Mouse (Mus musculus): ENCODE measurements at regions not wholly inside any gene's neighbourhood (a gene's known extent, or its start where the extent isn't known, plus 50 kb on each side); places are given as distances from the start of the nearest gene placed in this dataset.
A peak's percentile ranks its signal among the peaks of the same experiment; 100 is the strongest.
"Not testable (repeated sequence)": the region's sequence is repeated elsewhere in the genome, so short reads cannot be mapped to it uniquely, and the experiment has no call there.

DNA sequence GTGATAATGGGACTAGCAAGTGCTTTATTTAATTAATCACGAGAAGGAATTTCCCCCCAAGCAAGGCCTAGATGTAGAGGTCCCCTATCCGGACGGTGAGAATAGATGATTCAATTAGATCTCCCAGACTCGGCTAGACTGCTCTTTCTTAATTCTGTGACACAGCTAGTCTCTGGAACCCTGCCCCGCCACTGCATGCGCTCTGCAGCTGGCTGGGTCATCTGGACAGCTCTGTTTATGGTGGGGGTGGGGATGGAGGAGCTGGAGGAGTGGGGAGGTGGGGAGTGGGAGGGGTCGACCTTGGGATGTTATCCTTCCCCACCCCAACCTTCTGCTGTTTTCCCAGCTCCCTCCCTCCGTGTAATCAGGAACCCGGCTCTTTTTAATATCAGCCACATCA, 147.5 kb upstream of the Sfswap start:
- peak; percentile 86 for DNase-seq (ENCODE audit: low spot score)

DNA sequence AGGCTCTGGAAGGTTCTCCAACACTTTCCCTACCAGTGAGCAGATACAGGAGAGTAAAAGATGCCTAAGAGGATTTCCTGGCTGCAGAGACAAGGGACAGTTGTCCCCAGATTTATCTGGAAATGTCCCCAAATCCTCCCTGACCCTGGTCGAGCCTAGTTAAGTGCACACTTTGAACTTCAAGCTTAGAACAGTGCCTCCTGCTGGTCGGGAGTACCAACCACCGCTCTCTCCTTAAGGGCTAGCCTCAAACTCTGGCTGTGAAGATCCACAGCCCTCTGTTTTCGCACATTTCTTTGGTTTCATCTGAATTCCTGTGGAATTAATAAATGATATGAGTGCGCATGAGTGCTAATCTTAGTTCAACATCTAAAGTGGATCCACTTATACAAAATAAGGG, 146.1 kb upstream of the Sfswap start:
- peak; percentile 21 for DNase-seq (ENCODE audit: low spot score)

DNA sequence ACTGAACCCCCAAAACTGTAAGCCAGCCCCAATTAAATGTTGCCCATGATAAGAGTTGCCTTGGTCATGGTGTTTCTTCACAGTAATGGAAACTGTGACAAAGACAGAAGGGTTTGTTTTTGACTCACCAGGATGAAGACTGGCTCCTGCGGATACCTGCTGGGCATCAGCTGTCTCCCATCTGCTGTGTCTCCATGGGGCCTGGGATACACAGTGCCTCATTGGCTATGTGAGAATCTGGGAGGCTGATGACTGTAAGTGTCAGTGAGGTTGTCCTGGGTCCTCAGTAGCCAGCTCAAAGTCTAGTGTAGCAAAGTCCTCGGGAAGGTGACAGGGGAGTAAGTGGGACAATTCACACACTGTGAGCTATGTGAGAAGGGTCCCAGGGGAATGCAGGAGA, 139.5 kb upstream of the Sfswap start:
- no peak for DNase-seq (ENCODE audit: low spot score)

DNA sequence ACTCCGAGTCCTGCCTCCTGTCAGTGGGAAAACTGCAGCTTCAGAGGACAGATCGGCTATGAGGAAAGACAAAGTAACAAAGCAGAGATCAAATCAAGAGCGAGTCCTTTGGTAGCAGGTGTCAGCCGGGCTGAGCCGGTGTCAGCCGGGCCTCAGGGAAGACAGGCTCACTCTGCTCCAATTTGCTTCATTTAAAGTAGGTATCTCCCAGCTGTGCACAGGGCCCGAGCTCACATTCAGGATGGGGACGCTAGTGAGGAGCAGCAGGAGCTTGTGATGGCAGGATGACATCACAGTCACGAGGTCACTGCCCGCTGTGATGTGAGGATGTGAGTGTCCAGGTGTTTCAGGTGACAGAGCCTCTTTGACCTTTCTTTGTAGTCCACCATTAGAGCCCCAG, 137.8 kb upstream of the Sfswap start:
- no peak for DNase-seq (ENCODE audit: low spot score)

DNA sequence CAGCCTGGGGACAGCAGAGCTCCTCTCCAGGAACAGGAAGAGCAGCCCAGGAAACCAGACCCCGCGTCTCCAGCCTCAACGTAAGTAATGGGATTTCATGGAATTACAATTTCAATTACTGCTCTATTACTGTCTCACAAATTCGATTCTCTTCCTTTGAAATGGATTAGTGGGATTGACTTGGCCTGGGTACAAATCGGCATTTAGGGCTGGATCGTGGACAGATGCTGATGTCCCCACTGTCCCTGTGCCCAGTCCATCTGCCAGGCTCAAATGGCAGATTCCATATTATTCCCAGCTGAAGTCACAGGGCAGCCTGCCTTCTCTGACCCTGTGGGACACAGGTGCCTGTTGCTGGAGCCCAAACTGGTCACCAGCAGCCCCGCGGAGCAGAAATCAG, 136.0 kb upstream of the Sfswap start:
- peak; percentile 78 for DNase-seq (ENCODE audit: low spot score)

DNA sequence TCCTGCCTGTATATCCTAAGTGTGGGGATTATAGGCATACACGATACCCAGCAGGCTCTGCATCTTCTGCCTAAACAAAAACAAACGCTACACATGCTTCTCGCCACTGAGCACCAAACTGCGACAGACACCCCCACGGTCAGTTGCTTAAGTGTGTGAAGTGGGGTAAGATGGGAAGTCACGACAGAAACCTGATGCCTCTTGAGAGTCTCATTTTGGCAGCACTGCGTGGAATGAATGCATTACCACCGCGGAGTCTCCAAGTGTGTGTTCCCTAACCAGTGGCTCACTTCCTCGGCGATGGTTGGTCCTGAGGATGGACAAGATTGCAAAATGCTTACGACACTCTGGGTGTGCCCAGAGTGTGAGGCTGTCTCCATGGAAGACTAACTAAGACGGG, 133.8 kb upstream of the Sfswap start:
- no peak for DNase-seq (ENCODE audit: low spot score)

DNA sequence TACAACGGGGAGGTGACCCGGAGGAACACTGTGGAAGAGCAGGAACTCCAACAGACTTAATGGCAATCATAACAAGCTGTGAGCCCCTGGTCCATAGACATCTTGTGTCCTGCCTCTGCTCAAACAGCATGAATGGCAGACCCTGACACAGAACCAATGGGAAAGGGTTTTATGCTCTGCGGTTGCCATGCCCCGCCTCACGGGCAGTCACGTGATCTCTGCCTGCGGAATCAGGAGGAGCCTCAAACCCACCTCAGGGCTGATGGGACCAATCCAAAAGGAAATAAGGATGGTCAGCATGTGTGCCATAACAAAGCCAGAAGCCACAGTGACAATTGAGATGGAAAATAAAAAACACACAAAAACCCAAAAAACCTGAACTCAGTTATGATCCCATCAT, 120.2 kb upstream of the Sfswap start:
- DNase-seq (ENCODE audit: low spot score): no peak

DNA sequence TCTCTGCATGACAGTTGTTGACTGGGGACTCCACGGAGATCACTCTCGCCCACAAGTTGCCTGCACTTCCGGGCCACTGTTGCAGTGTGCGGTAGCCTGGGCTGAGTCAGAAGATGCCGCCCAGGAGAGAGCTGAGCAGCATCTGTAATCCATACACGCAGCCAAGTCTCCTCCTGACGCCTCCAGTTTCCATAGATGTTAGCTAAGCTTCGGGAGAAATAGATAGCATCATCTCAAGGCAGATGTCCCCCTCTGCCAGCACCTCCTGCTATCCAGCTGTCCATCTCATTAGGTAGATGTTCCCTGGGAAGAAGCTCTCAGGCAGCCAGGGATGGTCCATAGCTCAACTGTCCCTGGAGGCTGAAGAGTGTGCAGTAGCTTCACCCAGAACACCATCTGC, 116.0 kb upstream of the Sfswap start:
- no peak for DNase-seq (ENCODE audit: low spot score)

DNA sequence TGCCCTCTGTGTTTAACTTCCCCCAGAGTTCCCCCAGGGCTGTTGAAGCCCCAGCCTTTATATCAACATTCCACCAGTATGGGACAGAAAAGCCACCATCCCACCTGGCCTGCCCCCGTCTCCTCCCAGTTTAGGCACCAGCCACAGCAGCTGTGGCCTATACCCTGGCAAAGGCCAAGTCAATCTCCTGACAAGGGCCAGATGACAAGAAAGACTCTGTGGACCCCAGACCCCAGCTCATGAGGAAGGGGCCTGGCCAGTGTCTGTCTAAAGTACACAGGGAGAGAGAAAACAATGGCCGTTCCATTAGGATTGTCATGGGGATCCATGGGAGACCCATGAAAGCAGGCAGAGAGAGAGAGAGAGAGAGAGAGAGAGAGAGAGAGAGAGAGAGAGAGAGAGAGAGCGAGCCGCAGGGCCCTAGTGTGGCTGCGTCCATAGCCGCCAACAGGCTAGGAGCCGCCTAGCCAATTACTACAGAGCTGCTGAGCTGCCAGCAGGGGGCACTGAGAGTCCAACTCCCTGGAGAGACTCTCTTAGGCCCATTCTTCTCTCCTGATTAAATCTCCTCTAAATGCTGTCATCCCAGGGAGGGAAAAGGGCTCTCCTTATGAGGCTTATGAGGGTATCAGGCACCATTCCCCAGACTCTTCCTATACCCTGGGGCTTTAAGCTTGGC, 114.9 kb upstream of the Sfswap start:
- not testable (repeated sequence) for DNase-seq (ENCODE audit: low spot score)

DNA sequence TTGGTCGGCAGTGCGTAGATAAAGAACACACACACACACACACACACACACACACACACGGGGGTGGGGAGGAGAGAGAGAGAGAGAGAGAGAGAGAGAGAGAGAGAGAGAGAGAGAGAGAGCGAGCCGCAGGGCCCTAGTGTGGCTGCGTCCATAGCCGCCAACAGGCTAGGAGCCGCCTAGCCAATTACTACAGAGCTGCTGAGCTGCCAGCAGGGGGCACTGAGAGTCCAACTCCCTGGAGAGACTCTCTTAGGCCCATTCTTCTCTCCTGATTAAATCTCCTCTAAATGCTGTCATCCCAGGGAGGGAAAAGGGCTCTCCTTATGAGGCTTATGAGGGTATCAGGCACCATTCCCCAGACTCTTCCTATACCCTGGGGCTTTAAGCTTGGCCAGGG, 114.3 kb upstream of the Sfswap start:
- DNase-seq (ENCODE audit: low spot score): not testable (repeated sequence)

DNA sequence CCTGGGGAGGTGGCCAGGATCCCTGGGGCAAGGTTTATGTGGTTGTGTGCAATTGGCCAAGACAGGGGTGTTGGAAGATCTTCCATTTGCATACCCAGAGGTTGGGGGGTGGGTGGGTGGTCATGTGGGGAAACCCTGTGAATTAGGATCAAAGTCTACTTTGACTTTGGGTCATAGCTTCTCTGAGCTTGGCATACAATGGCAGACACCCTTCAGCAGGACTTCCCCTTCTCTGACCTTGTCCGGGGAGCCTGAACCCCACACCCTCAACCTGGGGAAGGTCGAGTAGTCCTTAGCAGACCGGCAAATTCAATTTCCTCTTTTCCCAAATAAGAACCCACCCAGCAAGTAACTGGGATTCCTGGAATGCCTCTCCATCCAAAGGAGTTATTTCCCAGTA, 113.7 kb upstream of the Sfswap start:
- DNase-seq (ENCODE audit: low spot score): no peak

DNA sequence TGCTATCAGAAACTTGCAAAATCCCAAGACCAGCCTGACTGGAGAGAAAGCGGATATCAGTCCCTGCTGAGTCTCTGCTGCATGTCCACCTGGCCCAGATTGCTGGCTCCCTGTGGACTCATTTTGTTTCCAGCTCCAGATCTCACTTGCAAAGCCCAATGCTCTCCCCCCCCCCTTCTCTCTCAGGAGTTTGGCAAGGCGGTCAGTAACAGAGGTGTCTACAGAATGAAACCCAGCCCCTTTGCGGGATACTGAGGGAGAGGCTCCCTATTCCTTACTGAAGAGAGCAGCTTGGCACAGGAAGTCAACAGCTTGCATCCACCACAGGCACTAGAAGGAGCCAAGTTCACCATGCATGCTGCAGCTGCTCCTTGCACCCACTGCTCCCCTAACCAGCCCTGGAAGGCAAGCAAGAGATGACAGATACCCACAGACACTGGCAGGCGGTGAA, 110.1 kb upstream of the Sfswap start:
- DNase-seq (ENCODE audit: low spot score): no peak

DNA sequence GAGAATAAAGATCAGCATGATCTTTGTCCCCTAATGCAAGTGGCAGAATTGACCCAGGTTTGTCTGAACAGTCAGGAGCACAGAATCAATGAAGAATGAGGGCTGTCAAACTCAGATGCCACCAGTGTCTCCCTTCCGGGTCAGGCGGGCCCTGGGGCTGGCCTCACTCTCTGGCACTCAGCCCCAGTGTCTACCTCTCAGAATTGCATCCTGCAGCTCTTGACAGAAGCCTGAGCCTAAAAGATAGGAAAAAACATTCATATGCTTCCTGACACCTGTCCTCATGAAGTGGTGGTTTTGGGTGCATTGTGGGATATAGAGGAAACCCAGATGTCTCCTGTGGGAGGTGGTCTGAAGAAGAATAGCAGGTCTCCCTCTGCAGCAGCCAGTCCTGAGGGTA, 107.9 kb upstream of the Sfswap start:
- DNase-seq (ENCODE audit: low spot score): no peak

DNA sequence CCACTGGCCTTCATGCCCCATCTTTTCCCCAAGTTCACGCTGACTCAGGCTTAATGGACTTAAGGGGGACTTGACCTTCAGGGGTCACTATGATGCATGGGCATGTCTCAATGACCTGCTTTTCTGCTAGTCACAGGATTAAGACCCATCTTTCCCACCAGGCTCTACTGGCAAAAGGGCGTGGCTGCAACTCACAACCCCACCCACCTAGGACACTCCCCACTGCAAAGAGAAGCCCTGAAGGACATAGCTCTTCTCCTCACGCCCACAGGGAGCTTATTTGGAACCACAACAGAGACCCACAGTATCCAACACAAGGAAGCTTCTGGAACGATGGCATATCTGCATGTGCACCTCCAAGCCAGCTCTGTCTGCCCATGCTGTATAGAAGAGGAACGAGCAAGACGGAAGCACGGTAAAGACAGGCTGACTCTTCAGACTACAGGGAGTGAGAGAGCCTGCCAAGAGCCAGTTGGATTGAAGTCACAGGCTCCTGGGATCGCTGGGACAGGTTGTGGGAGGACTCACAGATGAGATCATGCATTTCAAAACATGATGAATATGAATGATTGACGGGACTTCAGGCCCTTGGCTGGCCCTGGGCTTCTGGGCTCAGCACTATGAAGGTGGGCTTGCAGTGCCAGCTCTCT, 107.3 kb upstream of the Sfswap start:
- no peak for DNase-seq (ENCODE audit: low spot score)

DNA sequence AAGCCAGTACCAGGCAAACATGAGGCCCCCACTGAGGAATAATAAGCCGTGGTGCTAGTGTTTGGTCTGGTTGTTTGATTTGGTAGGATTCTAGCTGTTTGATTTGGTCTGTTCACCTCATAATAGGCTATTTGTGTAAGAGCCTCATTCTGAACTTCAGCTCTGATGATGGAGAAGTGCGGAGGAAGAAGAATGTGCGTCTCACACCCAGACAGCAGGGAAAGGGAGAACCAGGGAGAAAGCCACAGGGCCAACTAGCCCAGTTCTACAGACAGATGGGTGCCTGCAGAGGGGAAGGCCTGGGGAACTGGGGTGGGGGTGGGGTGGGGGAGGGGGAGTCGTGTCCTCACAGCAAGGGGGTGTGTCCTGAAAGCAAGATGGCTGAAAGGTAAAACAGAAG, 106.6 kb upstream of the Sfswap start:
- no peak for DNase-seq (ENCODE audit: low spot score)

DNA sequence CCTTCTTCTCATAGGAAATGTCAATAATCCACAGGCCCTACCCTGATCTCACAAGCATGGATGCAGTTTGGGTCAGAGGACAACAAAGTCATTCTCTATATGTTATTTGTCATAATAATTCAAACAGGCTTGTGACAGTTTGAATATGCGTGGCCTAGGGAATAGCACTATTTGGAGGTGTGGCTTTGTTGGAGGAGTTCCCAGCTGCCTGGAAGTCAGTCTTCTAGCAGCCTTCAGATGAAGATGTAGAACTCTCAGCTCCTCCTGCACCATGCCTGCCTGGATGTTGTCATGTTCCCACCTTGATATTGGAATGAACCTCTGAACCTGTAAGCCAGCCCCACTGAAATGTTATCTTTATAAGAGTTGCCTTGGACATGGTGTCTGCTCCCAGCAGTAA, 103.7 kb upstream of the Sfswap start:
- DNase-seq (ENCODE audit: low spot score): no peak

DNA sequence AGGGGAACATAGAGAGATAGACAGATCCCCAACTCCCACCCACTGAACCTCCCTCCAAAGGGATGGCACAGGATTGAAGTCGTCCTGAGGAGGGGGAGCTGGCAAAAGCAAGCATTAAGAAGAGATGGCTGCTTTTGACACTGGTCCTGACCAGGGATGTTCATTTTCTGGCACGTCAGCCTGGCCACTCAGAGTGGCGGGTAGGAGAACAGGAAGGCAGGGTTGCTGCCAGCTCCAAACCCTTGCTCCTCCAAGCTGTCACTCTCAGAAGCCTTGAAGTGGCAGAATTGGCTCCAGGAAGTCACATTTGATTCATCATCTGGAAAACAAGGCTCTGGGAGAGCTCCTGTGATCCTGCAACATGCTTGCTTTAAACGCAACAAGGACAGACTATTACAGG, 94.8 kb upstream of the Sfswap start:
- no peak for DNase-seq (ENCODE audit: low spot score)

DNA sequence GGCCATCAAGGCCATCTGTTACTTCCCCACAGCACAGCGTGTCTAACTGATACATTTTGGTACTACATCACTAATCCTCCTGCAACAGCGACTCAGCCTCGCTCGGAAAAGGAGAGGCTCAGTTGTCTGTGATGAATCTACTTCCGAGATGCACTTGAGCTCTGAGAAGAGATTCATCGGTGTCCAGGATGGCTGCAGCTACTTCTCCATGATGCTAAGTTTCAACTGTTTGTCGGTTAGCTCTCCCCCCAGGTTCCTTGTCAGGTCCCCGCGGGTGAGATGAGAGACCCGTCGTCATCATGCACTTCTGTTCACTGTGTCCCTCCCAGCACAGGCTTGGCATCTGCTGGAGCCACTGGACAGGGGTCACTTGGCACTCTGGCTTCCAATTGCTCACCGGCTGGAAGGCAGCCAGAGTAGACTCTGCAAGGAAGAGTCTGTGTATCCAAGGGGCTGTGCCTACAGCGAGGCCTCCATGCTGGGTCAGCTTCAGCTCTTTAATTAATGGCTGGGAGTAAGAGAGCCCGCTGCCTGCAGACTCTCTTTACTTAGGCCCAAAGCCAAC, 91.5 kb upstream of the Sfswap start:
- DNase-seq (ENCODE audit: low spot score): peak; percentile 87

DNA sequence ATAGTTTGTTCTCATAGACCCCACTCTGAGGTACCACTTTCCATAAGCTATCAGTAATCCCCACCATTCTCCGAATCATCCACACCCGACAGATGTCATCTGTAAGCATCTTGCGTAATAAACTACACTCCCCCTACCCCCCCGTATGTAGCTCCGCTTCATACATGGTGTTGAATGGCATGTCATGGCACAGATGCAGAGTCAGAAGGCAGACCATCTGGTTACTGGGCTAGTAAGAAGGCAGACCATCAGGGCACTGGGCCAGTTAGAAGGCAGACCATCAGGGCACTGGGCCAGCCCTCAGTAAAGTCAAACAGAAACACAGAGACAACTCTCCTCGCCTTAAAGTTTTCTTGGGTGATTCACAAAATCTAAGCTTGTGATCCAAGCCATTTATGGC, 88.9 kb upstream of the Sfswap start:
- no peak for DNase-seq (ENCODE audit: low spot score)

DNA sequence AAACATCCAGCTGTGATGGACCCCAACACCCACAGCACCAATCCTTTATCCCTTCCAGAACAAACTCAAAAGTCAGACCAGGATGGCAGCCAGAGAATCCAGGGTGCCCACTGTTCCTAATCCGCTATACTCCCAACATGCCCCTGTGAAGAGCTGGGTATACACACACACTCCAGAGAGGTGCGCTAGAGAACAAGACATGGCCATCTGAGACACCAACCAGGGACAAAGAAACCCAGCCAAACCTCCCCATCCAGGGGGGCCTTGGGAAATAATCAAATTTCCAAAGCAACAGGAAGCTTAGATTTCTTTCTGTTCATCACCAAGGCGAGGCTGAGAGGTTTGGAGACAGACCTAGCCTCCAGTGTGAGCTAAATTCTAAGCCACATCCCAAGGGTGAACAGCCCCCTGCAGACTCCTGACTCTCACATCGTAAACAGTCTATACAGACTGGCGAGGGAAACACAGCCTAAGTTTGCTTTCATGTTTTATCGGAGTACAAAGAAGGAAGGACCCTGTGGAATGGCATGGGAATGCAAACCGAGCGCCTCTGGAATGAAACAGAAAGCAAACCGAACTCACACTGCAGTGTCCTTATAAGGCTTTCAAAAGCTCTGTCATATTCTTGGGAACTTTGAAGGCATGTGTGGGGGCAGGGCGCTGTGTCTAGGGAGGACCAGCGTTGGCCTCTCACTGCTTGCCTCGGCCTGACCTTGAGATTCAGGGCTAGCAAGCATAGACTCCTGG, 85.9 kb upstream of the Sfswap start:
- DNase-seq (ENCODE audit: low spot score): peak; percentile 24

DNA sequence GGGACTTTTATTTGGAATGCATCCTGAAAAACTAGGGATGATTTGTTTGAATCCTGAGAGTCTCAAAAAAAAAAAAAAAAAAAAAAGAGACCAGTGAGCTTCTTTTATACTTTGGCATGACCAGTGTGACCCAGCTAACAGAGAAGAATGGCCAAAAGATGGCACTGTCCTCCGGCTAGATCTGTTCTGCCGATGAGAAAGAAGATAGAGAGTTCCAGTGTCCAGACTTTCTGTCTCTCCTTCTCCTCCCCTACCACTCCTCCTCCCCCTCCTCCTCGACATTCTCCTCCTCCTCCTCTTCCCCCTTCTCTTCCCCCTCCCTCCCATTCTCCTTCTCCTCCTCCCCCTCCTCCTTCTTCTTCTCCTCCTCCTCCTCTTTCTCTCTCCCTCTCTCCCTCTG, 84.6 kb upstream of the Sfswap start:
- DNase-seq (ENCODE audit: low spot score): peak; percentile 60

DNA sequence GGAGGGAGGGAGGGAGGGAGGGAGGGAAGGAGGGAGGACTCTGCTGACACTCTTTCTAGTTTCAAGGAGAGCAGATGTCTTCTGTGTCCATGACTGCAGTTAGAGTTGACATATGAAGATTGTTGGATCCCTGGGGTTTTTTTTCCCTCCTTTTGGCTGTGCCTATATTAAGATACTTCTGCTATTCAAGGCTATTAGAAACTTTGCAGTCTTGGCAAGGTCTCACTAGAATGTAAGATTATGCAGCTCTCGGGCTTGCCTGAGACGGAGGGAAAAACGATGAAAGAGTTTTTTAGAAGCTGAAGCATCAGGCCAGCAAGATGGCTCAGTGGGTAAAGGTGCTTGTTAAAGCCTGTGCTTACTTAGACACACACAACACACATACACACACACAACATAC, 83.5 kb upstream of the Sfswap start:
- no peak for DNase-seq (ENCODE audit: low spot score)

DNA sequence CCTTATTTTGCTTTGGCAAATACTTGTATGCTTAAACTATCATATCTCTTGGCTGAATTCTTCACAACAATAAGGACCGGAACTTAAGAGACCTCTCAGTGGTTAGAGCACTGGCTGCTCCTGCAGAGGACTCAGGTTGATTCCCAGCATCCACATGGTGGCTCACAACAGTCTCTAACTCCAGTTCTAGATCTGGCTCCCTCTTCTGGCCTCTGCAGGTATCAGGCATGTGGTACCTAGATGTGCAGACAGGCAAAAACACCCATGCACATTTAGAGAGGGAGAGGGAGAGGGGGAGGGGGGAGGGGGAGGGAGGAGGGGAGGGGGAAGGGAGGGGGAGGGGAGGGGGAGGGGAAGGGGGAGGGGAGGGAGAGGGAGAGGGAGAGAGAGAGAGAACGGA, 80.0 kb upstream of the Sfswap start:
- no peak for DNase-seq (ENCODE audit: low spot score)
